Mouse (Mus musculus) cortical plate, adult 2 months (tissue): ENCODE measurements around the gene Fgfr1op2.

Experiments
- CTCF ChIP-seq: fragments of 200-500 bp; IDR thresholded peaks from 2 replicates; pipeline ENCODE4 v1.5.1; 2011; ENCODE audit warnings: mild to moderate bottlenecking, control low read depth, low read length; ENCODE audit not compliant: insufficient read depth; ENCODE audit errors: extremely low read depth
- POLR2A ChIP-seq: fragments of 200-500 bp; IDR thresholded peaks from 2 replicates; pipeline ENCODE4 v1.6.1; 2011; ENCODE audit warnings: mild to moderate bottlenecking, low read length, control low read depth; ENCODE audit not compliant: insufficient read depth; ENCODE audit errors: extremely low read depth

GRCm38 (mm10) chr6:146580381-146580926 is 3.5 kb downstream of the Fgfr1op2 start:
- TF ChIP-seq POLR2A (no peak), CTCF (no peak)
